Comparison of ENCODE assay signal across 17 mouse cellular contexts in the genomic region with DNA sequence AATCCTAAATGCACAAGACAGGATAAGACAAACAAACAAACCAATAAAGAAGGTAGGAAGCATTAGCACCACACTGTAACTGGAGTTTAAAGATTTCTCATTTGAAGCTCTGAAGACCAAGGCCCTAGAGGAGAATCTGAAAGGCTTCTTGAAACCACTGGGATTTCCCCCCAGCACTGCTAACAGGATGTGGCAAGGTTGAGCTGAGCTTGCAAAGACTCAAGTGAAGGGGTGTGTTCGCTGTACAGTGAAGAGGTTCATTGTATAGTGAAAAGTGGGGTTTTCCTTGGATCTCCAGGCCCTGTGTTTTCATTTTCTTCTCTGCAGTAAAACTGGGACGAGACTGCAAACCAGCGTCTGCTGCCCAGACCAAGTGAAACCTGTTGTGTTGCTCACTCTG.
DNase-seq lines count a peak whose midpoint lies in the region; ATAC-seq lines count a peak whose summit lies in the region.
"Had no signal": no experiment of that assay in that cellular context is flagged by ENCODE, and none has a peak within 500 bp of the region (broad histone marks: within the 10 kb centered on the region; RNA-seq: fewer than 3 reads in every experiment).

No protein-coding gene starts in this region.

- H3K4me3 ChIP-seq in kidney, embryonic 15.5 days (replicated peaks): no peak overlapping the region
- H3K4me3 ChIP-seq: limb, embryonic 12.5 days; neural tube, embryonic 15.5 days had no signal

- H3K36me3 ChIP-seq in kidney, embryonic 15.5 days: no peaks in the 10 kb centered on the region
- H3K36me3 ChIP-seq: limb, embryonic 12.5 days; neural tube, embryonic 15.5 days had no signal

- no peak overlapping the region for H3K27ac ChIP-seq in kidney, embryonic 15.5 days
- H3K27ac ChIP-seq: limb, embryonic 12.5 days; neural tube, embryonic 15.5 days had no signal

- H3K4me2 ChIP-seq in kidney, embryonic 15.5 days: no peak overlapping the region
- H3K4me2 ChIP-seq: limb, embryonic 12.5 days; neural tube, embryonic 15.5 days had no signal

- WGBS in kidney, embryonic 15.5 days: 84% methylated on average over 3 of the region's 3 CpGs

- intact Hi-C loops in left cerebral cortex, postnatal 4 days (cut with DNase I): no loop called here

- H3K9me3 ChIP-seq in kidney, embryonic 15.5 days (replicated peaks): no peaks in the 10 kb centered on the region
- H3K9me3 ChIP-seq: limb, embryonic 12.5 days; neural tube, embryonic 15.5 days had no signal

- no peaks in the 10 kb centered on the region for H3K4me1 ChIP-seq in kidney, embryonic 15.5 days
- H3K4me1 ChIP-seq: limb, embryonic 12.5 days; neural tube, embryonic 15.5 days had no signal

- peak; percentile 99 for ATAC-seq in activated CD4-positive, CD25-positive, alpha-beta regulatory T cell, adult 4 months
- peak; percentile 86 for ATAC-seq in monocyte, adult 5-6 weeks (replicated peaks; ENCODE audit: insufficient number of reproducible peaks, low FRiP score, low TSS enrichment, poor library complexity, severe bottlenecking)
- no peak for ATAC-seq in kidney, embryonic 15.5 days (replicated peaks; ENCODE audit: low FRiP score)

- no peaks in the 10 kb centered on the region for H3K27me3 ChIP-seq in kidney, embryonic 15.5 days
- H3K27me3 ChIP-seq: limb, embryonic 12.5 days; neural tube, embryonic 15.5 days had no signal

- peak; percentile 88 for DNase-seq in CD4-positive, CD25-positive, alpha-beta regulatory T cell, adult 2 months (ENCODE audit: low read depth, low spot score)
- peak; percentile 5 to 8 for DNase-seq in thymus, postnatal 10 days (ENCODE audit: low spot score in 2 of 2)
- no peak for DNase-seq in left cerebral cortex, postnatal 4 days
- DNase-seq in right cerebral cortex, postnatal 10 days (ENCODE audit: low spot score in 2 of 2): no peak
- no peak for DNase-seq in gastrocnemius, postnatal 25 days
- DNase-seq: cerebellum, adult 11-12 months; embryo, embryonic 11 days; heart, adult 18-20 months; heart, postnatal 10 days; kidney, postnatal 10 days; lung, adult 18-20 months; right cerebral cortex, adult 18-20 months had no signal

- no peak overlapping the region for H3K9ac ChIP-seq in kidney, embryonic 15.5 days
- H3K9ac ChIP-seq: limb, embryonic 12.5 days; neural tube, embryonic 15.5 days had no signal

Comparison
In these comparisons a context has a peak if more than half of its experiments do, and no peak if none do; other contexts are left out.
1. DNase-seq: peak in CD4-positive, CD25-positive, alpha-beta regulatory T cell, adult 2 months (single experiment) and thymus, postnatal 10 days (2 of 2); none in left cerebral cortex, postnatal 4 days (single experiment), right cerebral cortex, postnatal 10 days (0 of 2) and gastrocnemius, postnatal 25 days (single experiment).